Mouse (Mus musculus) liver, adult 2 months (tissue): ENCODE data around the gene Pik3cb. TPM values are rescaled to one million over a fixed set of nuclear protein-coding genes. Genes with fewer than 3 reads are reported as not detected.

Source experiments
- DNase-seq: peaks from one replicate; pipeline ENCODE4 v3.0.0-alpha.2; 2011; ENCODE audit warnings: low read depth, low spot score; ENCODE audit errors: extremely low read depth
- H3K27ac ChIP-seq: fragments of 200-500 bp; replicated peaks from 2 replicates; pipeline ENCODE4 v1.5.1; 2012; ENCODE audit warnings: low read depth, mild to moderate bottlenecking, control low read depth, inconsistent platforms, low read length; ENCODE audit not compliant: insufficient read depth
- H3K27me3 ChIP-seq: fragments of 200-500 bp; 2 replicates; pipeline ENCODE4 v1.6.1; 2012; ENCODE audit warnings: mild to moderate bottlenecking, moderate library complexity, low read length, inconsistent platforms; ENCODE audit not compliant: control insufficient read depth, insufficient read depth
- H3K36me3 ChIP-seq: fragments of 200-500 bp; 2 replicates; pipeline ENCODE4 v1.6.1; 2012; ENCODE audit warnings: low read length, inconsistent platforms; ENCODE audit not compliant: control insufficient read depth, insufficient read depth
- H3K4me1 ChIP-seq: fragments of 200-500 bp; 2 replicates; pipeline ENCODE4 v1.6.1; 2011; ENCODE audit warnings: low read length; ENCODE audit not compliant: control insufficient read depth, insufficient read depth
- H3K4me3 ChIP-seq: fragments of 200-500 bp; 2 replicates; pipeline ENCODE4 v1.5.1; 2011; ENCODE audit warnings: low read depth, mild to moderate bottlenecking, control low read depth, low read length, moderate library complexity; ENCODE audit not compliant: insufficient read depth
- H3K79me2 ChIP-seq: fragments of 200-500 bp; 2 replicates; pipeline ENCODE4 v1.6.1; 2012; ENCODE audit warnings: inconsistent platforms, mild to moderate bottlenecking, low read length, moderate library complexity; ENCODE audit not compliant: control insufficient read depth, insufficient read depth
- H3K9ac ChIP-seq: fragments of 200-500 bp; 2 replicates; pipeline ENCODE4 v1.6.1; 2012; ENCODE audit warnings: low read depth, mild to moderate bottlenecking, control low read depth, inconsistent platforms, low read length
- CTCF ChIP-seq: fragments of 200-500 bp; IDR thresholded peaks from 2 replicates; pipeline ENCODE4 v1.5.1; 2011; ENCODE audit warnings: low read depth, low read length, control low read depth
- POLR2A ChIP-seq: fragments of 200-500 bp; IDR thresholded peaks from 2 replicates; pipeline ENCODE4 v1.6.1; 2011; ENCODE audit warnings: low read length, control low read depth; ENCODE audit not compliant: insufficient read depth; ENCODE audit errors: extremely low read depth
- WGBS: fragments of 180-500 bp; shearing (Covaris S2); methylation state at CpG from one replicate; pipeline ENCODE4 v1.1.7; 2018; 5-methylcytosine and 5-hydroxymethylcytosine counted together
- polyA plus RNA-seq: library from polyadenylated mRNA; depleted of rRNA; stranded (reverse); fragments of >200 nt; gene quantifications from 2 replicates; pipeline ENCODE4 v1.2.3, GENCODE M21; 2012
- total RNA-seq: library from RNA; depleted of rRNA; stranded (reverse); fragments of >200 nt; gene quantifications from 2 replicates; pipeline ENCODE4 v1.2.3, GENCODE M21; 2014

Gene Pik3cb
- total and polyA plus RNA-seq, 2 experiments, result 2.5 to 4.2 TPM

- no peak overlapping the region for H3K27ac ChIP-seq
- H3K4me3 ChIP-seq, result no peak overlapping the region
- no peaks in the 10 kb centered on the region; the same call in 1 of the 2 replicates for H3K79me2 ChIP-seq
- no peaks in the 10 kb centered on the region for H3K4me1 ChIP-seq
- 70% methylated on average over 1 of the region's 1 CpGs for WGBS
- no peak overlapping the region for H3K9ac ChIP-seq
- H3K27me3 ChIP-seq, result no peaks in the 10 kb centered on the region
- H3K36me3 ChIP-seq, result peaks cover 13% of the 10 kb centered on the region
- TF ChIP-seq POLR2A, result no peak
- no peak for TF ChIP-seq CTCF
- DNase-seq, result no peak
These were observed 42.8 kb downstream of the Pik3cb start for GRCm38 (mm10) chr9:99097668-99098067.

GRCm38 (mm10) chr9:99095192-99095591 is 45.2 kb downstream of the Pik3cb start:
- TF ChIP-seq POLR2A (no peak), CTCF (no peak)
- no peak overlapping the region for H3K9ac ChIP-seq
- peaks cover 19% of the 10 kb centered on the region for H3K36me3 ChIP-seq
- no peak overlapping the region for H3K4me3 ChIP-seq
- H3K27ac ChIP-seq, result no peak overlapping the region
- no peaks in the 10 kb centered on the region for H3K27me3 ChIP-seq
- H3K4me1 ChIP-seq, result no peaks in the 10 kb centered on the region
- DNase-seq, result no peak
- no peaks in the 10 kb centered on the region; the same call in 1 of the 2 replicates for H3K79me2 ChIP-seq
- 85% methylated on average over 7 of the region's 7 CpGs for WGBS

- Histone ChIP-seq H3K36me3 (peaks cover 37% of the 10 kb centered on the region), H3K27me3 (no peaks in the 10 kb centered on the region), H3K9ac (no peak overlapping the region), H3K4me1 (no peaks in the 10 kb centered on the region), H3K27ac (no peak overlapping the region), H3K4me3 (no peak overlapping the region), H3K79me2 (no peaks in the 10 kb centered on the region; the same call in 1 of the 2 replicates)
- 82% methylated on average over 4 of the region's 4 CpGs for WGBS
- no peak for DNase-seq
- TF ChIP-seq CTCF, result no peak
- TF ChIP-seq POLR2A, result no peak
These were observed 49.9 kb downstream of the Pik3cb start for GRCm38 (mm10) chr9:99090546-99090945.

- 84% methylated on average over 4 of the region's 4 CpGs for WGBS
- DNase-seq, result peak; percentile 24
- Histone ChIP-seq H3K4me1 (no peaks in the 10 kb centered on the region), H3K27me3 (no peaks in the 10 kb centered on the region), H3K79me2 (no peaks in the 10 kb centered on the region; the same call in 1 of the 2 replicates), H3K27ac (no peak overlapping the region), H3K36me3 (peaks cover 37% of the 10 kb centered on the region), H3K9ac (no peak overlapping the region), H3K4me3 (no peak overlapping the region)
- no peak for TF ChIP-seq CTCF
- TF ChIP-seq POLR2A, result no peak
These were observed 50.5 kb downstream of the Pik3cb start for GRCm38 (mm10) chr9:99089904-99090303.

GRCm38 (mm10) chr9:99081718-99082117 is 58.7 kb downstream of the Pik3cb start:
- H3K27ac ChIP-seq, result no peak overlapping the region
- H3K36me3 ChIP-seq, result peaks cover 17% of the 10 kb centered on the region
- 90% methylated on average over 5 of the region's 5 CpGs for WGBS
- H3K4me3 ChIP-seq, result no peak overlapping the region
- no peak for DNase-seq
- H3K79me2 ChIP-seq, result no peaks in the 10 kb centered on the region; the same call in 1 of the 2 replicates
- H3K9ac ChIP-seq, result no peak overlapping the region
- H3K4me1 ChIP-seq, result no peaks in the 10 kb centered on the region
- TF ChIP-seq CTCF, result no peak
- H3K27me3 ChIP-seq, result no peaks in the 10 kb centered on the region

GRCm38 (mm10) chr9:99081308-99081707 is 59.1 kb downstream of the Pik3cb start:
- H3K27ac ChIP-seq, result no peak overlapping the region
- H3K79me2 ChIP-seq, result no peaks in the 10 kb centered on the region; the same call in 1 of the 2 replicates
- 69% methylated on average over 3 of the region's 3 CpGs for WGBS
- peaks cover 15% of the 10 kb centered on the region for H3K36me3 ChIP-seq
- DNase-seq, result no peak
- no peak overlapping the region for H3K9ac ChIP-seq
- no peaks in the 10 kb centered on the region for H3K4me1 ChIP-seq
- TF ChIP-seq CTCF (no peak), POLR2A (no peak)
- no peak overlapping the region for H3K4me3 ChIP-seq
- no peaks in the 10 kb centered on the region for H3K27me3 ChIP-seq
